Mouse (Mus musculus) left cerebral cortex, postnatal 25 days (tissue): Measurements from ENCODE around the gene Galnt4. TPM values are rescaled to one million over a fixed set of nuclear protein-coding genes. Genes with fewer than 3 reads are reported as not detected.
A peak's percentile ranks its signal among the peaks of the same experiment; 100 is the strongest.
"Not testable (repeated sequence)": the region's sequence is repeated elsewhere in the genome, so short reads cannot be mapped to it uniquely, and the experiment has no call there.

Experiments
- DNase-seq, 2 experiments: peaks; one replicate each; pipeline ENCODE4 v3.0.0; 2022; ENCODE audit warnings: low spot score in 2 of 2, mixed read lengths in 1 of 2
- intact Hi-C: fragments of 180-260 bp; cut with DNase I; formaldehyde crosslinking; loops from one replicate; pipeline ENCODE4 v1.15.1; 2025
- total RNA-seq, 2 experiments: library from RNA; stranded (reverse); gene quantifications; 2 replicates each; pipeline ENCODE4 v1.2.3; 2021

Gene Galnt4
- total RNA-seq, 2 experiments from 2014 or later = 3.1 to 3.4 TPM

DNA sequence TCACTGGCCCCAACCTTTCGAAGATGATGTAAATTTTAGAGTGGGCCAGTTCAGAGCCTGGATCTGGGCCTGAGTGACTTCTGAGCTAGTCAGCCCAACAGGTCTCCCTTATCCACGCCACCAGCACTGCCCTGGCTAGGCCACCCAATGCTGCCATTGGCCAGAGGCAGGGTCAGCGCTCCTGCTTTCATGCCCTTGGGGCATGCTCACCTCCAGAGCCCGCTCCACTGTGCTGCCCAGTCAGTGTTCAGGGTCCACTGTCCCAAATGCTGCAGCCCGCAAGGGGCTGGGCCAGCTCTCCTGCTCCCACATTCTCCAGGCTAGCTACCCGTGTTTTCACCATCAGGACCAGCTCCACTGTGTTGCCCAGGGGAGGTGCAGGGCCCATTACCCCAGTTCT is 42.1 kb downstream of the Galnt4 start:
- intact Hi-C loops = loop anchor here (5.0 kb wide), 1 partner anchor 38 kb away; no protein-coding TSS in a partner anchor
- no peak for DNase-seq

DNA sequence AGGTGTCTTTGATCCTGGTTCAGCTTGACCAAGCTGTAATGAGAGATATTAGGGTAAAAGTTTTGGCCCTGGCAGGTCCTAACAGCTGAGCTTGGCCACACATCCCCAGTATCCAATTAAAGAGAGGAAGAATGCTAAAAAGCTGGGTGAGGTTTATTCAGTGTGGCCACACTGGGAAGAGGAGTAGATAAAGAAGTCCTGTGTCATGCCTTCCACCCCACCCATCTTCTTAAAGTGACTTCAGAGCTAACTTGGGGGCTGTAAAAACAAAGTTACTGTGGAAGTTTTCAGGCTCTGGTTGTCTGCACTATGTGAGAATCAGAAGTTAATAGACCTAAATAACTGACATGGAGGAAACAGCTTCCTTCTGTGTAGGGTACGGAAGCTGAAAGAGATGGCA is 43.6 kb downstream of the Galnt4 start:
- no peak for DNase-seq
- intact Hi-C loops = loop anchor here (5.0 kb wide), 1 partner anchor 39 kb away; no protein-coding TSS in a partner anchor

DNA sequence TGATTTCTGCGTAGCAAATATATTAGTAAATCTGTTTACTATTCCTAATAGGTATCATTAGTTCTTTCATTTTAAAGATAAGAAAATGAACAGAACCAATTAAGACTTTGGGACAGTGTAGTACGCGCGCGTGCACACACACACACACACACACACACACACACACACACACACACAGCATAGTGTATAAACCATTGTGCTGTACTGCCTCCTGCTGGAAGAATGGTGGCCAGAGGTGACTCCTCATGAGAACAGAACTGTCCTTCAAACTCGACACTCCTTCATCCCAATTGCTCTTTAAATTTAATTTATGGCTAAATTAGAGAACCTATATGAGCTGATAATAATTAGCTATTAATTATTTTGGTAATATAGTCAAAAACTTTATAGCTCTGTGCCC is 44.1 kb downstream of the Galnt4 start:
- DNase-seq = no peak
- intact Hi-C loops = loop anchor here (5.0 kb wide), 1 partner anchor 40 kb away; no protein-coding TSS in a partner anchor

DNA sequence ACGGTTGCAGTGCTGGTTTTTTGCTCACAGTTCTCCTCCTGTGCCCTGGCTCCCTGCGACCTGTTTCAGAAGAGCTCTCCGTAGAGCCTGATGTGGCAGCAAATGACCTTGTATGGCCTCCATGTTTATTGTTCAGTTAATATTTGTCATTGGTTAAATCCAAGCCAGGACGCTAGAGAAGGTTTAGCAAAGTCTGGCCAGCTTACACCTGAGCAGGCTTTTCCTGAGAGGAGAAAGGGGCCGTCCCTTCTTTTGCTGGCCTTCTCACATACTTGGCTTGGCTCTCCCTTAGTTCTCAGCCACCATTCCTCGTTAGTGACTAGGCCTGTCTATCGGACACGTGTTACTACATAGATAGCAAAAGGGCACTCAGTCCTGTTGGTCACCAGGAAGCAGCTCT is 46.7 kb downstream of the Galnt4 start:
- no peak for DNase-seq
- intact Hi-C loops = loop anchor here (5.0 kb wide), 1 partner anchor 42 kb away; no protein-coding TSS in a partner anchor

DNA sequence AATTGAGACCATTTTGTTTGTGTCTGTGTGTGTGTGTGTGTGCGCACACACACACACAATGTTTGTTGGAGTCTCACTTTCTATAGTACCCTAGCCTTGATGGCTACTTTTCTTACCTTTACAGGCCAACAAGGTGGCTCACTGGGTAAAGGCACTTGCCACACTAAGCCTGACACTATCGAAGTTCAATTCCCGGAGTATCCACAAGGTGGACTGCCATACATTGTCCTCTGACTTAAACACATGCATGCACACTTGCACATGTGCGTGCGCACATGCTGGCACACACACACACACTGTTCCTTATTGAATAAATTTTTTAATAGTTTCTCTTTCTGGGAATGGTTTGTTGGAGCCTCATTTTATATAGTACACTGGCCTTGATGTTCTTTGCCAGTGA is 48.8 kb downstream of the Galnt4 start:
- intact Hi-C loops = no loop called here

DNA sequence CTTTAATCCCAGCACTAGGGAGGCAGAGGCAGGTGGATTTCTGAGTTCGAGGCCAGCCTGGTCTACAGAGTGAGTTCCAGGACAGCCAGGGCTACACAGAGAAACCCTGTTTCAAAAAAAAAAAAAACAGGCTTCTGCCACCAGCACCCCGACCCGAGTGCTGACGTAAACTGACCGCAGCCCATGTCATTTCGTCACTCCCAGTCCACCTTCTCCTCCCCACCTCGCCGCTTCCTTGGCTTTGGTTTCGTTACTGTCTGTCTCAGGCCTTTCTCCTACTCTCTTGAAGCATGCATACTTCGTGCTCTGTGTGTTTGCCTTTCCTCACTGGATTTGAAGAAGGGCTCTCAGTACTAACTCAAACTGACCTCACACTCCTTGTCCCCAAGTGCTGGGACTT is 49.7 kb downstream of the Galnt4 start:
- intact Hi-C loops, DNase-seq: not testable (repeated sequence)

More for the DNA sequence above, 48.8 kb downstream of the Galnt4 start:
- no peak for DNase-seq

DNA sequence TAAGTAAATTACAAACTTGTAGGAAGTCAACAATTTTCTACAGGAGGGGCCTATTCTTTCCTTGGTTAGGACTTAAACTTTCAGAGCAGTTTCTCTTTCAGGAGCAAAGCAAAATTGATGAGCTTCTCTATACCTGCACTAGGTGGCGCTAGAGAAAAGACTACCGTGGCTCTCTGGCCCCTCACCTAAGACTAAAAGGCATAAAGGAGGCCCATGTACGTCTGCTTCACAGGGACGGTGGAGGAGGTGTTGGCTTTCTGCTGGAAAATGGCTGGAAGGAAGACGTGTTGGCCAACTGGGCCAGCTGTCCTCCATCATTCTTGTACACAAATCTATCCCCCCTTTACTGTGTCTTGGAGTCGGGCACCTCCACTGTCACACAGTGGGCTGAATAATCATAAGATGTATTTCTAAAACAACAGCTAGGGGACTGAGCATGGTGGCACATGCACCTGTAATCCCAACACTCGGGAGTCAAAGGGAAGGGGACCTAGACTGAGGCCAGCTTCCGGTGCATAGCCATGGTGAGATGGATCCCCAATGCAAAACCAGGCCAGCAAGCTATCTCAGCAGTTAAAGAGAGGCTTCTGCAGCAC is 54.1 kb downstream of the Galnt4 start:
- intact Hi-C loops = loop anchor here (1.0 to 10.0 kb wide), 3 partner anchors 233 to 454 kb away; no protein-coding TSS in a partner anchor
- peak in 1 of 2 experiments; percentile 35 for DNase-seq

Other genes starting within 250 kb of the Galnt4 start
- 100 to 1,000 TPM; 710 to 765 TPM for gene Atp2b1, start 193.8 kb upstream of the Galnt4 start, total RNA-seq
- 1 to 10 TPM; 7.8 to 8.3 TPM for gene Poc1b, start 1.1 kb upstream of the Galnt4 start, total RNA-seq
- not detected for gene Phxr2, start 18.2 kb downstream of the Galnt4 start, total RNA-seq
- gene Dusp6, start 155.1 kb downstream of the Galnt4 start, total RNA-seq = 100 to 1,000 TPM; 108 to 109 TPM